Mouse (Mus musculus) neutrophil, adult 59 days (primary cell): ENCODE measurements around the gene Rab7. TPM values are rescaled to one million over a fixed set of nuclear protein-coding genes. Genes with fewer than 3 reads are reported as not detected.

Source experiments
- total RNA-seq, 2 experiments: library from RNA; stranded (reverse); gene quantifications; 1 replicate in 1 of 2; 2 replicates in 1 of 2; pipeline ENCODE4 v1.2.4; 2023

Gene Rab7
- 100 to 1,000 TPM; 322 to 363 TPM for total RNA-seq

GRCm38 (mm10) chr6:88044577-88045405 lies at the start of gene Rab7:
Gene Rab7 (minus strand): TSS chr6:88045270.

GRCm38 (mm10) chr6:88084278-88085151 lies 39.4 kb upstream of the Rab7 start, which contains the start of gene Rpn1:
Gene Rpn1 (plus strand): TSS chr6:88084482.

GRCm38 (mm10) chr6:87981547-87982256 lies 63.4 kb downstream of the Rab7 start, which contains the start of gene H1fx:
Gene H1fx (minus strand): TSS chr6:87981637.

Other genes with a start within 250 kb of the Rab7 start
- 10 to 100 TPM; 63.6 to 67.9 TPM for gene Rab43, start 233.1 kb downstream of the Rab7 start, total RNA-seq
- gene Gm45140, start 209.5 kb downstream of the Rab7 start, total RNA-seq, result 1 to 10 TPM; 5.4 to 6.4 TPM
- gene Isy1, start 206.5 kb downstream of the Rab7 start, total RNA-seq, result 10 to 100 TPM; 18.7 to 31.5 TPM
- 100 to 1,000 TPM; 124 to 144 TPM for gene Cnbp, start 194.2 kb downstream of the Rab7 start, total RNA-seq
- 10 to 100 TPM; 57.9 to 58.7 TPM for gene Copg1, start 157.5 kb downstream of the Rab7 start, total RNA-seq
- 10 to 100 TPM; 12.6 to 13.9 TPM for gene Hmces, start 131.3 kb downstream of the Rab7 start, total RNA-seq
- gene H1fx, start 63.6 kb downstream of the Rab7 start, total RNA-seq, result 1 to 10 TPM; 2.2 to 2.3 TPM
- 100 to 1,000 TPM; 122 to 131 TPM for gene Rpn1, start 39.2 kb upstream of the Rab7 start, total RNA-seq
- 1 to 10 TPM; 6.6 to 9.3 TPM for gene Gata2, start 148.6 kb upstream of the Rab7 start, total RNA-seq
- not detected for gene Dnajb8, start 177.0 kb upstream of the Rab7 start, total RNA-seq